Mouse (Mus musculus) heart, embryonic 14.5 days (tissue): Measurements from ENCODE around the gene Wt1. TPM values are rescaled to one million over a fixed set of nuclear protein-coding genes. Genes with fewer than 3 reads are reported as not detected.

Experiments used
- ATAC-seq: fragments of 200-750 bp; cut with Nextera tagmentation; 2 replicates; pipeline ENCODE4 v1.8.0; 2017; ENCODE audit warnings: low read depth, moderate TSS enrichment; ENCODE audit not compliant: insufficient number of reproducible peaks, insufficient read depth, low FRiP score
- H3K27ac ChIP-seq, 2 experiments: fragments of 200-500 bp in 1 of 2; fragments of 300-500 bp in 1 of 2; sonication (generic) in 1 of 2; replicated peaks in 1 of 2; 2 replicates each; pipeline ENCODE4 v1.5.1; 2012 to 2014; ENCODE audit warnings: low read depth in 2 of 2, low read length in 2 of 2, control low read depth in 1 of 2, mild to moderate bottlenecking in 1 of 2, mixed read lengths in 1 of 2; ENCODE audit not compliant: control insufficient read depth in 1 of 2, insufficient read depth in 1 of 2
- H3K27me3 ChIP-seq: fragments of 300-500 bp; sonication (generic); 2 replicates; pipeline ENCODE4 v1.6.1; 2014; ENCODE audit warnings: mild to moderate bottlenecking, low read length, control low read depth; ENCODE audit not compliant: control insufficient read depth, insufficient read depth
- H3K36me3 ChIP-seq: fragments of 300-500 bp; sonication (generic); 2 replicates; pipeline ENCODE4 v1.6.1; 2014; ENCODE audit warnings: mild to moderate bottlenecking, control low read depth, low read length, mixed read lengths; ENCODE audit not compliant: control insufficient read depth, insufficient read depth
- H3K4me1 ChIP-seq, 2 experiments: fragments of 200-500 bp in 1 of 2; fragments of 300-500 bp in 1 of 2; sonication (generic) in 1 of 2; 2 replicates each; pipeline ENCODE4 v1.6.1; 2012 to 2014; ENCODE audit warnings: low read length in 2 of 2, control low read depth in 1 of 2, mixed read lengths in 1 of 2; ENCODE audit not compliant: control insufficient read depth in 2 of 2, insufficient read depth in 2 of 2
- H3K4me2 ChIP-seq: fragments of 300-500 bp; sonication (generic); 2 replicates; pipeline ENCODE4 v1.6.1; 2014; ENCODE audit warnings: mild to moderate bottlenecking, low read length
- H3K4me3 ChIP-seq, 2 experiments: fragments of 200-500 bp in 1 of 2; fragments of 300-500 bp in 1 of 2; sonication (generic) in 1 of 2; 2 replicates each; pipeline ENCODE4 v1.5.1; 2012 to 2014; ENCODE audit warnings: low read length in 2 of 2, mild to moderate bottlenecking in 2 of 2, control low read depth in 1 of 2, low read depth in 1 of 2, moderate library complexity in 1 of 2; ENCODE audit not compliant: control insufficient read depth in 1 of 2, insufficient read depth in 1 of 2
- H3K9ac ChIP-seq: fragments of 300-500 bp; sonication (generic); 2 replicates; pipeline ENCODE4 v1.6.1; 2014; ENCODE audit warnings: mild to moderate bottlenecking, low read length
- H3K9me3 ChIP-seq: fragments of 300-500 bp; sonication (generic); 2 replicates; pipeline ENCODE4 v1.6.1; 2016; ENCODE audit warnings: low read length, control low read depth; ENCODE audit not compliant: control insufficient read depth
- WGBS: fragments of 180-500 bp; shearing (Covaris S2); extraction: QIAGEN DNeasy Blood & Tissue Kit; methylation state at CpG from one replicate; pipeline ENCODE4 v1.1.7; 2014; 5-methylcytosine and 5-hydroxymethylcytosine counted together
- polyA plus RNA-seq: library from polyadenylated mRNA; unstranded; fragments of >200 nt; fragmentation: Nextera tagmentation; extraction: Ambion mirVana; gene quantifications from 2 replicates; pipeline ENCODE4 v1.2.1, GENCODE M21; 2014

Wt1 gene
- 23.1 and 23.6 TPM in 2 replicates for polyA plus RNA-seq

GRCm38 (mm10) chr2:105126279-105126678, at the start of gene Wt1:
Gene Wt1, plus strand, starts transcription at chr2:105126529.
- WGBS: 1% methylated on average over 25 of the region's 25 CpGs
- Histone ChIP-seq H3K4me3 (peak within 1 kb of the TSS; percentile 44 to 50), H3K27ac (peak within 1 kb of the TSS; percentile 50 to 60), H3K4me1 (peaks cover 3 to 14% of the 10 kb centered on the region in 2 experiments; a peak in 3 of 4 replicates), H3K27me3 (peaks cover 89% of the 10 kb centered on the region), H3K4me2 (peak within 1 kb of the TSS; percentile 56), H3K36me3 (no peaks in the 10 kb centered on the region), H3K9ac (peak within 1 kb of the TSS; percentile 74), H3K9me3 (no peaks in the 10 kb centered on the region)
- peak; percentile 51 for ATAC-seq

- H3K4me3 ChIP-seq: no peak overlapping the region
- no peaks in the 10 kb centered on the region for H3K36me3 ChIP-seq
- ATAC-seq: no peak
- peaks cover 5 to 7% of the 10 kb centered on the region in 2 experiments; a peak in 2 of 4 replicates for H3K4me1 ChIP-seq
- WGBS: 89% methylated on average over 7 of the region's 7 CpGs
- no peaks in the 10 kb centered on the region for H3K27me3 ChIP-seq
- no peak overlapping the region for H3K9ac ChIP-seq
- no peak overlapping the region for H3K27ac ChIP-seq
- no peaks in the 10 kb centered on the region for H3K9me3 ChIP-seq
- H3K4me2 ChIP-seq: no peak overlapping the region
Measured at GRCm38 (mm10) chr2:105077151-105077550, 49.2 kb upstream of the Wt1 start.

- Histone ChIP-seq H3K27me3 (no peaks in the 10 kb centered on the region), H3K27ac (no peak overlapping the region), H3K9me3 (no peaks in the 10 kb centered on the region), H3K4me2 (no peak overlapping the region), H3K4me1 (peaks cover 0 to 6% of the 10 kb centered on the region in 2 experiments; a peak in 2 of 4 replicates), H3K4me3 (no peak overlapping the region), H3K9ac (no peak overlapping the region), H3K36me3 (no peaks in the 10 kb centered on the region)
- 16% methylated on average over 9 of the region's 9 CpGs for WGBS
- ATAC-seq: no peak
Measured at GRCm38 (mm10) chr2:105082256-105082790, 44.0 kb upstream of the Wt1 start.

- Histone ChIP-seq H3K9ac (no peak overlapping the region), H3K4me2 (no peak overlapping the region), H3K27me3 (no peaks in the 10 kb centered on the region), H3K27ac (no peak overlapping the region), H3K4me1 (peaks cover under 1 to 11% of the 10 kb centered on the region in 2 experiments; a peak in 2 of 4 replicates), H3K4me3 (no peak overlapping the region), H3K36me3 (no peaks in the 10 kb centered on the region), H3K9me3 (no peaks in the 10 kb centered on the region)
- WGBS: 77% methylated on average over 4 of the region's 4 CpGs
- no peak for ATAC-seq
Measured at GRCm38 (mm10) chr2:105084035-105084434, 42.3 kb upstream of the Wt1 start.

GRCm38 (mm10) chr2:105086081-105086480, 40.2 kb upstream of the Wt1 start:
- Histone ChIP-seq H3K9me3 (no peaks in the 10 kb centered on the region), H3K4me1 (peaks cover 15 to 17% of the 10 kb centered on the region in 2 experiments), H3K9ac (no peak overlapping the region), H3K36me3 (no peaks in the 10 kb centered on the region), H3K4me2 (no peak overlapping the region), H3K4me3 (no peak overlapping the region), H3K27ac (no peak overlapping the region), H3K27me3 (no peaks in the 10 kb centered on the region)
- WGBS: 76% methylated on average over 3 of the region's 3 CpGs
- ATAC-seq: no peak

- ATAC-seq: no peak
- Histone ChIP-seq H3K4me3 (no peak overlapping the region), H3K36me3 (no peaks in the 10 kb centered on the region), H3K27me3 (no peaks in the 10 kb centered on the region), H3K9me3 (no peaks in the 10 kb centered on the region), H3K4me1 (peaks cover 13 to 15% of the 10 kb centered on the region in 2 experiments), H3K27ac (no peak overlapping the region), H3K9ac (no peak overlapping the region), H3K4me2 (no peak overlapping the region)
- WGBS: 50% methylated on average over 3 of the region's 3 CpGs
Measured at GRCm38 (mm10) chr2:105088005-105088404, 38.3 kb upstream of the Wt1 start.

- no peak overlapping the region for H3K27ac ChIP-seq
- H3K9ac ChIP-seq: no peak overlapping the region
- no peaks in the 10 kb centered on the region for H3K27me3 ChIP-seq
- H3K4me3 ChIP-seq: no peak overlapping the region
- ATAC-seq: no peak
- WGBS: 78% methylated on average over 4 of the region's 4 CpGs
- H3K9me3 ChIP-seq: no peaks in the 10 kb centered on the region
- peaks cover 13 to 15% of the 10 kb centered on the region in 2 experiments for H3K4me1 ChIP-seq
- H3K36me3 ChIP-seq: no peaks in the 10 kb centered on the region
- no peak overlapping the region for H3K4me2 ChIP-seq
Measured at GRCm38 (mm10) chr2:105089083-105089482, 37.2 kb upstream of the Wt1 start.
